Comparison of ENCODE assay signal across 19 mouse cellular contexts in the genomic region with DNA sequence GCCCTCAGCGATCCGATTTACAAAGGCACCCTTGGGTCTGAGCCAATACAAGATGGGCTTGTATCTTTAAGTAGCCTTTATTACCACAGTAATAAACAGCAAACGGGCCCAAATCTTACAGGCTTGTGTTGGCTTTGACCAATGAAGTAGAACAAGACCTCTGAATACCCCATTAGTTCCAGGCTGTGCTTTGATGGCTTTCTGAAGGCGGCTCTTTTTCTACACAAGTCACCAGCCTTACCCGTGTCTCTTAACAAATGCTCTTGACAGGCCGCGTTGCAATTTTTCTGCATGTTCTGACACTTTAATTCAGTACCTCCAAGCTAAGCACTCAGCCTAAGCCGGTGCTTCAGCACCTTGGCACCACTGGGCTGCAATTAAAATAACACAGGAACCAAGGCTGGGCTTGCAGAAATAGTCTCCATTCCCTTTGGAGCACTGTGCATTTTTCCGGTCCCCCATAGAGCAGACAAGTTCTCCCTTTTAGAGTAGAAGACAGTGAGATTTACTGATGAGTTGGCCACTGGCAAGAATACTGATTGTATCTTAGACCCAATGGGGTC.
DNase-seq lines count a peak whose midpoint lies in the region; ATAC-seq and TF ChIP-seq lines count a peak whose summit lies in the region.
"Had no signal": no experiment of that assay in that cellular context is flagged by ENCODE, and none has a peak within 500 bp of the region (broad histone marks: within the 10 kb centered on the region; RNA-seq: fewer than 3 reads in every experiment).

No protein-coding gene starts in this region.

- WGBS in hindbrain, postnatal 0 days: 24% methylated on average over 9 of the region's 9 CpGs
- WGBS in hindbrain, embryonic 10.5 days: 38% methylated on average over 9 of the region's 9 CpGs
- 31% methylated on average over 9 of the region's 9 CpGs for WGBS in midbrain, embryonic 12.5 days
- 20% methylated on average over 9 of the region's 9 CpGs for WGBS in midbrain, embryonic 15.5 days
- 11% methylated on average over 9 of the region's 9 CpGs for WGBS in midbrain, embryonic 14.5 days

- H3K27me3 ChIP-seq in hindbrain, postnatal 0 days (ENCODE audit: insufficient read depth, low read length): no peaks in the 10 kb centered on the region
- H3K27me3 ChIP-seq in hindbrain, embryonic 10.5 days (ENCODE audit: insufficient read depth, poor library complexity, severe bottlenecking): peaks cover 35% of the 10 kb centered on the region
- H3K27me3 ChIP-seq in midbrain, embryonic 12.5 days: peaks cover 60% of the 10 kb centered on the region
- H3K27me3 ChIP-seq in midbrain, embryonic 15.5 days (replicated peaks): 0 out of 2 replicates have a peak, but pooled peaks cover 6% of the 10 kb centered on the region
- 0 out of 2 replicates have a peak, but pooled peaks cover 3% of the 10 kb centered on the region for H3K27me3 ChIP-seq in midbrain, embryonic 14.5 days (ENCODE audit: control insufficient read depth, insufficient read depth, low read length)
- H3K27me3 ChIP-seq: liver, embryonic 12.5 days; stomach, embryonic 15.5 days had no signal

- H3K27ac ChIP-seq in hindbrain, postnatal 0 days: no peak overlapping the region
- no peak overlapping the region for H3K27ac ChIP-seq in hindbrain, embryonic 10.5 days
- no peak overlapping the region for H3K27ac ChIP-seq in midbrain, embryonic 12.5 days (replicated peaks)
- no peak overlapping the region for H3K27ac ChIP-seq in midbrain, embryonic 15.5 days
- no peak overlapping the region for H3K27ac ChIP-seq in midbrain, embryonic 14.5 days (replicated peaks; ENCODE audit: low read depth, low read length)
- H3K27ac ChIP-seq: gastrocnemius, adult 2 months; heart, embryonic 13.5 days; limb, embryonic 12.5 days; liver, embryonic 12.5 days; stomach, embryonic 15.5 days had no signal

- H3K4me1 ChIP-seq in hindbrain, postnatal 0 days (ENCODE audit: insufficient read depth, low read length): no peaks in the 10 kb centered on the region
- H3K4me1 ChIP-seq in hindbrain, embryonic 10.5 days (replicated peaks): peaks cover 26% of the 10 kb centered on the region
- H3K4me1 ChIP-seq in midbrain, embryonic 12.5 days: 0 out of 2 replicates have a peak, but pooled peaks cover 7% of the 10 kb centered on the region
- no peaks in the 10 kb centered on the region for H3K4me1 ChIP-seq in midbrain, embryonic 15.5 days
- 0 out of 2 replicates have a peak, but pooled peaks cover 3% of the 10 kb centered on the region for H3K4me1 ChIP-seq in midbrain, embryonic 14.5 days (ENCODE audit: control insufficient read depth, insufficient read depth, low read length)
- H3K4me1 ChIP-seq: liver, embryonic 12.5 days; stomach, embryonic 15.5 days had no signal

- intact Hi-C loops in left cerebral cortex, postnatal 10 days (cut with DNase I): loop anchor here (10.0 kb wide), 1 partner anchor 461 kb away; a partner anchor contains a TSS

- peak; percentile 31 for DNase-seq in hindbrain, postnatal 0 days (ENCODE audit: low spot score)
- DNase-seq in hindbrain, embryonic 10.5 days (ENCODE audit: low spot score): no peak
- peak; percentile 32 for DNase-seq in embryo, embryonic 10.5 days (ENCODE audit: low spot score)
- DNase-seq in midbrain, embryonic 14.5 days: peak; percentile 40
- no peak for DNase-seq in left cerebral cortex, postnatal 10 days (ENCODE audit: extremely low spot score in 1 of 2, low spot score in 2 of 2)
- DNase-seq in heart, adult 18-20 months: no peak
- DNase-seq: adrenal gland, postnatal 10 days; cerebellum, adult 11 months; cerebellum, postnatal 10 days; gastrocnemius, adult 2 months; kidney, adult 18-20 months; lung, adult 2 months; thymus, adult 2 months had no signal

- no peak overlapping the region for H3K9ac ChIP-seq in hindbrain, postnatal 0 days (replicated peaks; ENCODE audit: low read length)
- no peak overlapping the region for H3K9ac ChIP-seq in midbrain, embryonic 12.5 days (replicated peaks)
- no peak overlapping the region for H3K9ac ChIP-seq in midbrain, embryonic 15.5 days
- no peak overlapping the region for H3K9ac ChIP-seq in midbrain, embryonic 14.5 days (replicated peaks; ENCODE audit: low read length)
- H3K9ac ChIP-seq: heart, embryonic 13.5 days; limb, embryonic 12.5 days; liver, embryonic 12.5 days; stomach, embryonic 15.5 days had no signal

- ATAC-seq in hindbrain, postnatal 0 days: no peak
- peak; percentile 23; the same call in 1 of the 2 replicates for ATAC-seq in midbrain, embryonic 12.5 days (ENCODE audit: low FRiP score, low read depth)
- no peak for ATAC-seq in midbrain, embryonic 15.5 days (replicated peaks)
- no peak for ATAC-seq in midbrain, embryonic 14.5 days (ENCODE audit: low FRiP score, low TSS enrichment)
- ATAC-seq: liver, embryonic 12.5 days had no signal

- H3K4me3 ChIP-seq in hindbrain, postnatal 0 days (ENCODE audit: low read length): no peak overlapping the region
- no peak overlapping the region for H3K4me3 ChIP-seq in hindbrain, embryonic 10.5 days
- H3K4me3 ChIP-seq in midbrain, embryonic 12.5 days: no peak overlapping the region
- no peak overlapping the region for H3K4me3 ChIP-seq in midbrain, embryonic 15.5 days
- H3K4me3 ChIP-seq in midbrain, embryonic 14.5 days (replicated peaks; ENCODE audit: low read depth, low read length): no peak overlapping the region
- H3K4me3 ChIP-seq: gastrocnemius, adult 2 months; heart, embryonic 13.5 days; limb, embryonic 12.5 days; liver, embryonic 12.5 days; stomach, embryonic 15.5 days had no signal

- H3K36me3 ChIP-seq in hindbrain, postnatal 0 days (ENCODE audit: insufficient read depth, low read length): no peaks in the 10 kb centered on the region
- H3K36me3 ChIP-seq in hindbrain, embryonic 10.5 days: no peaks in the 10 kb centered on the region
- no peaks in the 10 kb centered on the region for H3K36me3 ChIP-seq in midbrain, embryonic 12.5 days
- H3K36me3 ChIP-seq in midbrain, embryonic 15.5 days (replicated peaks): no peaks in the 10 kb centered on the region
- no peaks in the 10 kb centered on the region for H3K36me3 ChIP-seq in midbrain, embryonic 14.5 days (ENCODE audit: control insufficient read depth, insufficient read depth, low read length)
- H3K36me3 ChIP-seq: heart, embryonic 13.5 days; limb, embryonic 12.5 days; liver, embryonic 12.5 days; stomach, embryonic 15.5 days had no signal

- no peak overlapping the region for H3K4me2 ChIP-seq in hindbrain, postnatal 0 days (ENCODE audit: low read depth, low read length)
- no peak overlapping the region for H3K4me2 ChIP-seq in midbrain, embryonic 12.5 days (replicated peaks)
- H3K4me2 ChIP-seq in midbrain, embryonic 15.5 days: no peak overlapping the region
- no peak overlapping the region for H3K4me2 ChIP-seq in midbrain, embryonic 14.5 days (ENCODE audit: low read length)
- H3K4me2 ChIP-seq: heart, embryonic 13.5 days; limb, embryonic 12.5 days; liver, embryonic 12.5 days; stomach, embryonic 15.5 days had no signal

- no peaks in the 10 kb centered on the region for H3K9me3 ChIP-seq in hindbrain, postnatal 0 days (ENCODE audit: low read length)
- H3K9me3 ChIP-seq in hindbrain, embryonic 10.5 days: no peaks in the 10 kb centered on the region
- H3K9me3 ChIP-seq in midbrain, embryonic 12.5 days: no peaks in the 10 kb centered on the region
- H3K9me3 ChIP-seq in midbrain, embryonic 15.5 days: no peaks in the 10 kb centered on the region
- H3K9me3 ChIP-seq in midbrain, embryonic 14.5 days (ENCODE audit: control insufficient read depth, low read length): no peaks in the 10 kb centered on the region
- H3K9me3 ChIP-seq: limb, embryonic 12.5 days; liver, embryonic 12.5 days; stomach, embryonic 15.5 days had no signal

- no peak for TF ChIP-seq CTCF in hindbrain, postnatal 0 days (IDR thresholded peaks at IDR 0.05; ENCODE audit: low read depth)

Comparison
In these comparisons a context has a peak if more than half of its experiments do, and no peak if none do; other contexts are left out.
1. DNase-seq: peak in hindbrain, postnatal 0 days (single experiment), embryo, embryonic 10.5 days (single experiment) and midbrain, embryonic 14.5 days (single experiment); none in hindbrain, embryonic 10.5 days (single experiment), left cerebral cortex, postnatal 10 days (0 of 2) and heart, adult 18-20 months (0 of 2).